Mouse (Mus musculus) MEL (cell line): ENCODE measurements at regions not wholly inside any gene's neighbourhood (a gene's known extent, or its start where the extent isn't known, plus 50 kb on each side); places are given as distances from the start of the nearest gene placed in this dataset.

Source experiments
- BHLHE40 ChIP-seq: IDR thresholded peaks from 2 replicates; pipeline ENCODE4 v1.6.1; 2012; ENCODE audit warnings: low read depth, mild to moderate bottlenecking, inconsistent platforms, low read length, improper control_type of control experiment, borderline replicate concordance
- POLR2AphosphoS5 ChIP-seq: IDR thresholded peaks from 2 replicates; pipeline ENCODE4 v1.6.1; 2012; ENCODE audit warnings: low read depth, borderline replicate concordance, mild to moderate bottlenecking, inconsistent platforms, low read length, moderate library complexity, mixed read lengths

DNA sequence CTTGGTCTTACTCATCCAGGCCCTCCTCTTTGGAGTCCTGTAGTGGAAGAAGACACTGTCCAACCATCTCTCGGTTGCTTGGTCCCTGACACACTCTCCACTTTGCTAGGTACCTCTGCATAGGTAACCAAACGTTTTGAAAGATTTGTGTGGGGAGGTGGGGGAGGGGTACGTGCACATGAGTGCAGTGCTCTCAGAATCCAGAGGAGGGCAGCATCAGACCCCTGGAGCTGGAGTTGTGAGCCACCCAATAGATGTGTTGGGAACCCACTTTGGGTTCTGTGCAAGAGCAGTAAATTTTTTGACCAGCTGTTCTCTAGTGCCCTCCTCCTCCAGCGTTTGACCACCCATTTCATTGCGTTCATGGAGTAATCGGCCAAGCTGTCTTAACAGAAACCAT lies 77.7 kb upstream of the Tshz3 start:
- no peak for TF ChIP-seq POLR2AphosphoS5
- no peak for TF ChIP-seq BHLHE40
